Mouse (Mus musculus): Measurements from ENCODE around the gene Nemp2. TPM values are rescaled to one million over a fixed set of nuclear protein-coding genes. Genes with fewer than 3 reads are reported as not detected.
"Not testable (repeated sequence)": the region's sequence is repeated elsewhere in the genome, so short reads cannot be mapped to it uniquely, and the experiment has no call there.

Gene Nemp2
- total RNA-seq, 1 experiment from 2014 or later: 14.2 TPM

GRCm38 (mm10) chr1:52652601-52653253, 22.2 kb downstream of the Nemp2 start:
- no peak for ATAC-seq (replicated peaks; ENCODE audit: low read depth, poor library complexity, severe bottlenecking)

GRCm38 (mm10) chr1:52653366-52653765, 22.9 kb downstream of the Nemp2 start:
- ATAC-seq (replicated peaks; ENCODE audit: low read depth, poor library complexity, severe bottlenecking): peak; percentile 71

- ATAC-seq (replicated peaks; ENCODE audit: low read depth, poor library complexity, severe bottlenecking): peak; percentile 90
These were observed 24.6 kb downstream of the Nemp2 start for GRCm38 (mm10) chr1:52655153-52655552.

- no peak for ATAC-seq (replicated peaks; ENCODE audit: low read depth, poor library complexity, severe bottlenecking)
These were observed 27.7 kb downstream of the Nemp2 start for GRCm38 (mm10) chr1:52658160-52658559.

- ATAC-seq (replicated peaks; ENCODE audit: low read depth, poor library complexity, severe bottlenecking): no peak
These were observed 29.8 kb downstream of the Nemp2 start for GRCm38 (mm10) chr1:52660278-52660677.

GRCm38 (mm10) chr1:52660765-52661164, 30.3 kb downstream of the Nemp2 start:
- ATAC-seq (replicated peaks; ENCODE audit: low read depth, poor library complexity, severe bottlenecking): no peak

- no peak for ATAC-seq (replicated peaks; ENCODE audit: low read depth, poor library complexity, severe bottlenecking)
These were observed 32.7 kb downstream of the Nemp2 start for GRCm38 (mm10) chr1:52663228-52663627.

GRCm38 (mm10) chr1:52668743-52669323, 38.3 kb downstream of the Nemp2 start:
- ATAC-seq (replicated peaks; ENCODE audit: low read depth, poor library complexity, severe bottlenecking): no peak

GRCm38 (mm10) chr1:52669931-52670330, 39.4 kb downstream of the Nemp2 start:
- ATAC-seq (replicated peaks; ENCODE audit: low read depth, poor library complexity, severe bottlenecking): no peak

GRCm38 (mm10) chr1:52675561-52676551, 45.4 kb downstream of the Nemp2 start:
- ATAC-seq (replicated peaks; ENCODE audit: low read depth, poor library complexity, severe bottlenecking): peak; percentile 36; the same call in 1 of the 2 replicates

- ATAC-seq (replicated peaks; ENCODE audit: low read depth, poor library complexity, severe bottlenecking): peak; percentile 32; the same call in 1 of the 2 replicates
These were observed 46.1 kb downstream of the Nemp2 start for GRCm38 (mm10) chr1:52676621-52677020.

GRCm38 (mm10) chr1:52683550-52683949, 53.0 kb downstream of the Nemp2 start:
- no peak for ATAC-seq (replicated peaks; ENCODE audit: low read depth, poor library complexity, severe bottlenecking)

- no peak for ATAC-seq (replicated peaks; ENCODE audit: low read depth, poor library complexity, severe bottlenecking)
These were observed 57.1 kb downstream of the Nemp2 start for GRCm38 (mm10) chr1:52687636-52688035.

GRCm38 (mm10) chr1:52694456-52694855, 64.0 kb downstream of the Nemp2 start:
- ATAC-seq (replicated peaks; ENCODE audit: low read depth, poor library complexity, severe bottlenecking): not testable (repeated sequence)

Other genes starting within 250 kb of the Nemp2 start
- 40.1 and 46.2 TPM in 2 replicates for gene Nab1, start 130.0 kb upstream of the Nemp2 start, total RNA-seq (2017)
- 6.8 and 14.7 TPM in 2 replicates for gene Mfsd6, start 96.8 kb downstream of the Nemp2 start, total RNA-seq (2017)
- gene Inpp1, start 187.0 kb downstream of the Nemp2 start, total RNA-seq (2017): 9.5 and 13.1 TPM in 2 replicates
- gene Hibch, start 214.2 kb downstream of the Nemp2 start, total RNA-seq (2017): 59.3 and 77.8 TPM in 2 replicates

Measured in common myeloid progenitor, adult 5-6 weeks (primary cell).